Mouse (Mus musculus): ENCODE data around the gene Emx1. TPM values are rescaled to one million over a fixed set of nuclear protein-coding genes. Genes with fewer than 3 reads are reported as not detected.

Gene Emx1
- total and polyA plus RNA-seq, 3 experiments = not detected

DNA sequence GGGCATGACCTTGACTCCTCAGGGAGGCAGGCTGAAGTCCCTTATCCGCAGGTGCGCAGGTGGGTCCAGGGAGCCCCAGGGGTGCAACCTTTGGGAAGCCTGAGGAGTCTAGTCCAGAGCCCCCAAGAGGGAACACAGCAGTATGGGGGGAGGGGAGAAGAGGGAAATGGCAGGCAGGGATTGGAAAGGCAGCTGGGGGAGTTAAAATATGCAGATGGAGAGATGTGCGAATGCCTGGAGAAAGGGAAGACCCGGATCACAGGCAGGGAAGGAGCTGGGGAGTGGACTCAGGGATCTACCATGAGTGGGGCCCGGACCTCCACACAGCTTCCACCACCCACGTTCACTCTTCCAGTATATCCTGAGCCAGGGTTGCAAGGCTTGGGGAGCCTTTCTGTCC is 44.2 kb downstream of the Emx1 start:
- no peak for TF ChIP-seq GABPA (IDR thresholded peaks at IDR 0.05; ENCODE audit: insufficient replicate concordance, low read depth, low read length)
- TF ChIP-seq ZKSCAN1 (IDR thresholded peaks at IDR 0.05; ENCODE audit: borderline replicate concordance, low read depth, low read length) = no peak
- TF ChIP-seq E2F4 (IDR thresholded peaks at IDR 0.05; ENCODE audit: insufficient replicate concordance, low read depth, low read length) = no peak
- no peak for TF ChIP-seq ZMIZ1 (IDR thresholded peaks at IDR 0.05; ENCODE audit: low read depth, low read length)
- no peak for TF ChIP-seq MAX (IDR thresholded peaks at IDR 0.05; ENCODE audit: low read length)
- no peak for TF ChIP-seq NELFE (IDR thresholded peaks at IDR 0.05; ENCODE audit: low read depth, low read length)
- TF ChIP-seq USF2 (conservative IDR thresholded peaks at IDR 0.05; ENCODE audit: low read depth, low read length) = no peak
- TF ChIP-seq JUN (IDR thresholded peaks at IDR 0.05; ENCODE audit: insufficient read depth, low read depth, low read length) = no peak
- TF ChIP-seq MAFK (IDR thresholded peaks at IDR 0.05; ENCODE audit: insufficient replicate concordance, low read length) = no peak
- no peak for TF ChIP-seq MEF2A (IDR thresholded peaks at IDR 0.05; ENCODE audit: borderline replicate concordance, low read depth, low read length)
- no peak for TF ChIP-seq POLR2A (IDR thresholded peaks at IDR 0.05; ENCODE audit: low read depth, low read length)
- no peak for TF ChIP-seq HCFC1 (IDR thresholded peaks at IDR 0.05; ENCODE audit: low read depth, low read length)
- no peak for TF ChIP-seq SMC3 (IDR thresholded peaks at IDR 0.05; ENCODE audit: low read depth, low read length)
- no peak for TF ChIP-seq JUND (conservative IDR thresholded peaks at IDR 0.05; ENCODE audit: low read depth, low read length)
- TF ChIP-seq ZC3H11A (IDR thresholded peaks at IDR 0.05; ENCODE audit: low read depth, low read length) = no peak
- no peak for TF ChIP-seq CHD2 (IDR thresholded peaks at IDR 0.05; ENCODE audit: low read length)
- no peak for TF ChIP-seq SIN3A (IDR thresholded peaks at IDR 0.05; ENCODE audit: low read length)
- TF ChIP-seq MXI1 (IDR thresholded peaks at IDR 0.05; ENCODE audit: low read depth, low read length) = no peak
- H3K4me3 ChIP-seq (replicated peaks in 1 of 3; ENCODE audit: low read depth in 2 of 3, low read length in 2 of 3, poor library complexity in 1 of 3) = no peak overlapping the region
- no peaks in the 10 kb centered on the region for H3K9me3 ChIP-seq (replicated peaks; ENCODE audit: low read length)
- H3K9ac ChIP-seq (ENCODE audit: insufficient read depth, low read depth) = no peak overlapping the region
- H3K27me3 ChIP-seq (replicated peaks) = peaks cover 16% of the 10 kb centered on the region
- no peaks in the 10 kb centered on the region for H3K79me2 ChIP-seq (replicated peaks; ENCODE audit: control insufficient read depth, extremely low read depth, insufficient read depth, poor library complexity, severe bottlenecking)
- H3K4me2 ChIP-seq (ENCODE audit: insufficient read depth, low read depth, poor library complexity, severe bottlenecking) = no peak overlapping the region
- dilution Hi-C loops (cut with MboI; ENCODE audit: extremely low pct_ligation_motif_present, extremely low pct_unique_long_range_greater_than_20kb, low sequenced_read_pairs) (no loop called here), in situ Hi-C loops (cut with MboI; ENCODE audit: low pct_ligation_motif_present, low pct_unique_long_range_greater_than_20kb, low sequenced_read_pairs) (loop anchor here (10.0 kb wide), 1 partner anchor 87 kb away; no protein-coding TSS in a partner anchor)
- no peak for DNase-seq (ENCODE audit: extremely low read depth)
- no peak overlapping the region for H3K27ac ChIP-seq (ENCODE audit: insufficient read depth, low read depth)
- H3K36me3 ChIP-seq (replicated peaks in 1 of 2; ENCODE audit: control insufficient read depth in 1 of 2, insufficient read depth in 1 of 2, low read length in 1 of 2) = no peaks in the 10 kb centered on the region
- H3K4me1 ChIP-seq (ENCODE audit: control insufficient read depth in 1 of 2, insufficient read depth in 2 of 2) = no peaks in the 10 kb centered on the region

DNA sequence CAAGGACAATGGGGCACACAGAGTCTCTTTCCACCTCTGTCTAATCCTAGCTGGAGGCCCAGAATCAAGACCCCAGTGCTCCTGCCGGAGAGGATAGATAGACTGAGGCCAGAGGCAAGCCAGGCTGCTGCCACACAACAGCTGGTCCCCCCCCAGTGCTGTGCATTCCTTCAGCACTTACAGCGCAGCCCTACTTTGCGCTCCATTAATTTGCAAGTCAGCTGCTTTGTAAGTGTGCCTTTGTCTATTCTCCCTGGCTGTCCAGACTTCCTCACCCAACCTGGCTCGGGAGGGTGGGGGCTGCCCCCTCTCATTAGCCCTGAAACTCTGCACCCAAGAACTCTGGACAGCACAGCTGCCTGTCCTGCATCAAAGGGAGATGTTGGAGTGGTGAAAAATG is 44.8 kb downstream of the Emx1 start:
- Histone ChIP-seq H3K9ac (ENCODE audit: insufficient read depth, low read depth) (no peak overlapping the region), H3K9me3 (replicated peaks; ENCODE audit: low read length) (no peaks in the 10 kb centered on the region), H3K27me3 (replicated peaks) (peaks cover 13% of the 10 kb centered on the region), H3K4me3 (replicated peaks in 1 of 3; ENCODE audit: low read depth in 2 of 3, low read length in 2 of 3, poor library complexity in 1 of 3) (no peak overlapping the region), H3K4me2 (ENCODE audit: insufficient read depth, low read depth, poor library complexity, severe bottlenecking) (no peak overlapping the region), H3K36me3 (replicated peaks in 1 of 2; ENCODE audit: control insufficient read depth in 1 of 2, insufficient read depth in 1 of 2, low read length in 1 of 2) (no peaks in the 10 kb centered on the region), H3K4me1 (ENCODE audit: control insufficient read depth in 1 of 2, insufficient read depth in 2 of 2) (no peaks in the 10 kb centered on the region), H3K27ac (ENCODE audit: insufficient read depth, low read depth) (no peak overlapping the region), H3K79me2 (replicated peaks; ENCODE audit: control insufficient read depth, extremely low read depth, insufficient read depth, poor library complexity, severe bottlenecking) (no peaks in the 10 kb centered on the region)
- no peak for DNase-seq (ENCODE audit: extremely low read depth)
- TF ChIP-seq USF2 (conservative IDR thresholded peaks at IDR 0.05; ENCODE audit: low read depth, low read length) (no peak), RCOR1 (conservative IDR thresholded peaks at IDR 0.05; ENCODE audit: low read depth, low read length) (no peak), ETS1 (conservative IDR thresholded peaks at IDR 0.05; ENCODE audit: low read depth, low read length) (no peak), NELFE (IDR thresholded peaks at IDR 0.05; ENCODE audit: low read depth, low read length) (no peak), KAT2A (IDR thresholded peaks at IDR 0.05; ENCODE audit: insufficient replicate concordance, low read length) (no peak), MAFK (IDR thresholded peaks at IDR 0.05; ENCODE audit: insufficient replicate concordance, low read length) (no peak), PAX5 (IDR thresholded peaks at IDR 0.05; ENCODE audit: low read length) (no peak), CHD1 (IDR thresholded peaks at IDR 0.05; ENCODE audit: low read depth, low read length) (no peak), MEF2A (IDR thresholded peaks at IDR 0.05; ENCODE audit: borderline replicate concordance, low read depth, low read length) (no peak), ZNF384 (IDR thresholded peaks at IDR 0.05; ENCODE audit: low read depth, low read length) (no peak), SMC3 (IDR thresholded peaks at IDR 0.05; ENCODE audit: low read depth, low read length) (no peak), POLR2AphosphoS2 (IDR thresholded peaks at IDR 0.05; ENCODE audit: low read depth, low read length) (no peak)
- in situ Hi-C loops (cut with MboI; ENCODE audit: low pct_ligation_motif_present, low pct_unique_long_range_greater_than_20kb, low sequenced_read_pairs) = loop anchor here (10.0 kb wide), 1 partner anchor 87 kb away; no protein-coding TSS in a partner anchor
- dilution Hi-C loops (cut with MboI; ENCODE audit: extremely low pct_ligation_motif_present, extremely low pct_unique_long_range_greater_than_20kb, low sequenced_read_pairs) = no loop called here
